Mouse (Mus musculus) heart, postnatal 0 days (tissue): ENCODE data around the gene Cdk1.

Experiments
- CTCF ChIP-seq: IDR thresholded peaks from 2 replicates; pipeline ENCODE4 v1.5.1; 2016; ENCODE audit warnings: antibody characterized with exemption, control low read depth, low read depth
- EP300 ChIP-seq: IDR thresholded peaks from 2 replicates; pipeline ENCODE4 v1.6.1; 2016; ENCODE audit warnings: antibody characterized with exemption, low read depth

GRCm38 (mm10) chr10:69290736-69291135 is 62.0 kb downstream of the Cdk1 start:
- TF ChIP-seq CTCF (no peak), EP300 (no peak)
